Mouse (Mus musculus) gastrocnemius, postnatal 4 days (tissue): Measurements from ENCODE around the gene Smoc2. TPM values are rescaled to one million over a fixed set of nuclear protein-coding genes. Genes with fewer than 3 reads are reported as not detected.

Source experiments
- DNase-seq, 2 experiments: peaks; one replicate each; pipeline ENCODE4 v3.0.0; 2021 to 2022; ENCODE audit warnings: low spot score in 2 of 2, mixed read lengths in 2 of 2
- total RNA-seq, 2 experiments: library from RNA; stranded (reverse); gene quantifications; 2 replicates each; pipeline ENCODE4 v1.2.3; 2021

Smoc2 gene
- total RNA-seq, 2 experiments from 2014 or later, result 110 to 127 TPM

DNA sequence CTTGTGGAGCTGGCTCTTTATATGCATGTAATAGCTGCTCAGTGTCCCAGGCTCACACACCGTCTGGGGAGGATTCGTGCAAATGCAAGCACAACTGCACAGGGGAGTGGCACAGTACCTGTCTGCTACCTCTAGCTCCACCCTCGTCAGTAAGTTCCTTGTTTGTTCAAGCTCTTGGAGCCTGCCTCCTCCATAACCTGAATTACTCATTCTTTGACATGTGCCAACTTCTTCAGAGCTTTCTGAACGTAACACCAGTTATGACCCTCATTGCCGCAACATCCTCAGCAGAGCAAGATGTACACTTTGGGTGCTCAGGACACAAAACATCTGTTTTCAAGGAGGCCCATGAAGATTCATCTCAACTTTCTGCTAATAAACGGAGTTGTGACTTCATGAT, 5.9 kb upstream of the Smoc2 start:
- no peak for DNase-seq

DNA sequence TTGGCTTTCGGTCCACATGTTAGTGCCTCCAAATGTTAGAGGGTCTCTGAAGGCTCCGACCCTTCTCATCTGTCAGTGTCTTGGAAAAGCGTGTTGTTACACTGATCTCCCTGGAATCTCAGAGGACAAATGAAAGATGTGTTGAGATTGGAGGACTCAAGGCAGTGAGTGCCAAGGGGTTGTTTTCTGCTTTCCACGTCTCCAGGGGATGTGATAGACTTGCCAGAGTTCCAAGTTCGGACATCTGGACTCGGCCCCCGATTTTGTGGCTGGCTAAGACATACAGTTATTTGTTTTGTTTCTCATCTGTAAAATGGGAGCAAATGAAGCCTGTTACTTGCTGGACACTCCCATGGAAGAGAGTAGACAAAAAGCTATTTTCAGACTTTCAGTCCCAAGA, 2.0 kb upstream of the Smoc2 start:
- DNase-seq, result no peak

DNA sequence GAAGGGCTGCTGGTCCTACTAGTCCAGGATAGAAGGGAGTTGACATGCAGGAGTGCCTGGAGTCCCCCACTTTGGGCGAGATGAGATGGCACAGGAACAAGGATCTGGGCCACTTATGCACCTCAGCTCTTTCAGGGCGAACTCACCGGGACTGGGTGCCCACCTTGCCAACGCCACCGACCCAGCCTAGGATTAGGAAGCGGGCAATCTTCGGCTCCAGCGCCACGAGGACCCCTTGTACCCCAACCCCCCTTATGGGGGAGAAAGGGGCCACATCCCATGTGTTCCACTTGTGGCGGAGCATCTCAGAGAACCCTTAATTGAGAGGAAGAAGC, 627 bp downstream of the Smoc2 start:
- DNase-seq, result no peak

DNA sequence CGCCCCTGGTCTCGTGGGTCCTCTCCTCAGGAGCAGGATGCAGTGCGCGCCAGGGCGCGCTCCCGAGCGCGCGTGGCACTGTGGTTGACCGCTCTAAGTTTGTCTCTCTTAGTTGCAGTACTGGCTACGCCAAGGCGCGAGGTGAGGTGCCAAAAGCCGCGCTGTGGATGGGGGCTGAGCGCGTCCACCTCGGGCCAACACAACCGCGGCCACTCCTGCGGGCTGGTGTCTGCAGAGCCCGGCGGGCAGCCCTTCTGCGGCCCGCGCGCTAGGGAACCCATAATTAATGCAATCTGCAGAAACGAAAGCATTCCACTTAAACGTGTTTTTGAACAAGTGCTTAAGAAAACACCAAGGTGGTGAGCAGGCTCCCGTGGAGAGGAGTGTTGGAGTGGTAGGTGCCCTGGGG, 1.1 kb downstream of the Smoc2 start:
- peak in 1 of 2 experiments; percentile 51 for DNase-seq

DNA sequence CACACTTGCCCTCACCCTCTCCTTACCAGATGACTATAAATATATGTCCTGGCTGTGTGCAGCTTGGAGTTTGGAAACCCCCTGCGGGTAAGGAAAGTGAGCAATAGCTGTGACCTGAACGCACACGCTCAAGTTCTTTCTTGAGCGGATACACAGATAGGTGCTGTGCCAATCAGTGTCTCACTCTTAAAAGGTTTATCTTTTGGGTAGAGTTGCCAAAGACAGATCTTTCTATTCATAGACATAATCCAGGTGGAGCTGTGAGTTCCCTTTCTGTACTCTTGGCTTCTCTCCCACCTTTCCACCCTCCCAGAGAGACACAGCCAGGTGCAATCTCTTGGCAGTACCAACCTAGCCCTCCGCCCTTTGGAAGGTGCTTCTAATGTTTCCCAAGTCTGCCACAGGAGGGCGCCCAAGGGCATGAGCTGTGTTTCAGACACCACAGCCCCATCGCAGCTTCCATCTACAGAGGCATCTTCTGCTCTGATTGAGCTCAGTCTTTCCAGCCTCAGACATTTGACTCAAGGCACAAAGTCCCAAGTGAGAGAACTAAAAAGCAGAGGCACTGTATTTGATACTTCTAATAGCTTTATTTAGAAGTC, 8.8 kb downstream of the Smoc2 start:
- DNase-seq, result peak; percentile 74 to 81

DNA sequence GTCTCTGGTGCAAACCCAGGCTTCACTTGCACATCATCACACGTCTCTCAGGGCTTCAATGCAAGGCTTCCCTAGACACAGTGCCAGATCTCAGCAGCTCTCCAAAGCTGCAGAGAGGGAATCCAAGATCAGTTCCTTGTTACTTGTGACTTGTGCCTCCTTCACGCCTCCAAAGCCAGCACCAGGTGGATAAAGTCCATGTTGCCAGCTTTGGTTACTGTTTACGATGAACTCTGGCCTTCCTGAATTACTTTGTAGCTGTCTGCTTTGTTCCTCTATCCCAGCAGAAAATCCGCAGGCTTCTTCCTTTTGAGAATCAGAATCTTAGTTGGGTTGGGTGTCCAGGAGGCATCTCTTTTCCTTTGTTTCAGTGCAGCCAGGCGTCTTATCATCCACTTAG, 14.3 kb downstream of the Smoc2 start:
- no peak for DNase-seq

DNA sequence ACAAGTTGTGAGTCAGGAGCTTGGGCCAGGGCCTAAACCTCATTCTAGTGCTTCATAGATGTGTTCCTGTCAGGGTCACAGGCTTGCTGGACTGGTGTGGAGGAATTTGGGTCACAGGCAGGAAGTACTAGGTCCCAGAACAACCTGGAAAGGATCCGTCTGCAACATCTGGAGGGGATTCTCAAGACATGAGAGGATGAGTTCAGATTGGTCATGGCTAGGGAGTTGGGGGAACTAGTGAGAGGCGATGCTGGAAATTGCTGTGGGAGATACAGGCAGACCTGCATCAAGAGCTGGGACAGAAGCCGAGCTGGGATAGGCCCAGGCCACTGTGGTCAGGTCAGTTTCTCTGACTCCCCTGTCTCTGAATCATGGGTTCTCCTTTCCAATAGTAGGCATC, 15.8 kb downstream of the Smoc2 start:
- no peak for DNase-seq

DNA sequence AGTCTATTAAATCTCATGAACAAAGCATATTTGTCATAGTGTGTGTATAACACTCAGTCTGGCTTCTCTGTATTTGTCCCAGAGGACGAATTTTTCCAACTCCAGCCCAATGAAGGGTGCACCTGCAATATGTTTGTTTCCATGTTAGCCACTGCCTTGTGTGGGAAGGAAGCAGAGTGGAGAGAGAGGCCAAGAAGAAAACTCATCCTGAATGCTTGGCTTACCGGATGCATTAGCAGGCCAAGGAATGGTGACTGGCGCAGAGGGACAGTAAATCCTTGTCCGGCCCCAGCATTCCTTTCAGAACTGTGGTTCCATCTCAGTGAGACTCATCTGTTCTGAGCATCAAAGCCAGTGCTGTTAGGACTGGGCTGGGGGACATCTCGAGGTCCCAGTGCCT, 21.1 kb downstream of the Smoc2 start:
- peak in 1 of 2 experiments; percentile 28 for DNase-seq

DNA sequence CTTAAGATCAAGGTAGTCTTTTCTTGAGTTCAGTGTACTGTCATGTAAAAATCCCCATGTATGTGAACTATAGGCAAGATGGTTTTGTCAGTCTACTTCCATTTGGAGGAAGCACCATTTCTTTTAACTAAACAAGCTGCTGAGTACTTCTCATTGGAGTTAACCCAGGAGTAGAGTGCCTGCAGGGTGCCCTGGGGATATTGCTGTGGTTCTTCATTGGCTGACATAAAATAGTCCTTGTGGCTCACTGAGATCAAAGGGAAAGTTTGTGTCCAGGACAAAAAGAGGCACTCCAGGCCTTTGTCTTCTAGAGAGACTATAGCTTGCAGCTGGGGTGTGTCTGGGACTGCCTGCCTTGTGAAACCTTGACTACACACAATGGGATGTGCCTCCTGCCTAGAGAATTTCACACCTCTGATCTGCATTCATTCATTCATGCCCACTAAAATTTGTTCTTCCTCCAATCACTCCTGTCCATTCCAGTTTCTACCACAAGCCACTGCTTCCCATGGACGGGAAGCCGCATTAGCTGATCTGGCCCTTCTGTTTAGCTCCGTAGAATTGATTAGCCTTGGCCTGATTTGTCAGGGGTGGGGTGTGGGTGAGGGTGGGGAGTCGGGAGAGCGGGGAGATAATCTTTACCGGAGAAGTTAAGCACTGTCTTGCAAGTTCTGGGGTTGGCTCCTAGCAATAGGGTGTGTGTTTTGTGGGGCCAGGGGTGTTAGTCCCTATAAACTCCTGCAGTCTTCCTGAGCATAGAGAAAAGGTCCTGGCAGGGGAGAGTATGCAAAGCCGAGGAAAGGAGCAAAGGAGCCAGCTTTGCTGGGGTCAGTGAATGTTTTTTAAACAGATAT, 22.4 kb downstream of the Smoc2 start:
- no peak for DNase-seq

DNA sequence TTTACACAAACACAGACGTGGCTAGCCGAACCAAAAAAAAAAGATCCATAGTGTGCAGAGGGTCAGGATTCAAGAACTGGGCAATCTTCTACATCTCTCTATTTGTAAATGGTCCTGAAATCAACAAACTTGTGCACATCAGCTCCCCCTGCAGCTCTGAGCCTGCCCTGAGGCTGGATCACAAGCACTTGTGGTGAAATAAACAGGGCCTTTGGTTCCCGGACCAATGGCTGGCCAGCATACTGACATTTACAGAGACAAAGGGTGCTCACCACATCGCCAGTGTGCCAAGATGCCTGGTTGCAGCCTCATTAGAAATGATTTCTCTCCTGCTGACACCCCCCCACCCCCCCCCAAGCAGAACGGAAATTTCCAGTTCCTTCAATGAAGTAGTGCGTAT, 23.1 kb downstream of the Smoc2 start:
- no peak for DNase-seq

DNA sequence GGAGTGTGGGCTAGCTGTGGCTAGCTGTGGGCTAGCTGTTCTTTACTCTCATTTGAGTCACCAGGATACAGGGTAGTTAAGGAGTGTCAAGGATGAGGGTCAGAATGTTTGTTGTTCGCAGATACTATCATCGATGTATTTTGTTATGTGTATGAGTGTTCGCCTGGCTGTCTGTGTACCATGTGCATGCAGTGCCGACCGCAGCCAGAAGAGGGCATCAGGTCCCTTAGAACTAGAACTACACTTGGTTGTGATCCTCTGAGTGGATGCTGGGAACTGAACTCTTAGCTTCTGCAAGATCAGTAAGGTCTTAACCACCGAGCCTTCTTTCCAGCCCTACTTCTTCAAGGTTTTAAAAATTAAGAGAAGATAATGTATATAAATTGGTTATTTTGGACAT, 24.4 kb downstream of the Smoc2 start:
- DNase-seq, result no peak

DNA sequence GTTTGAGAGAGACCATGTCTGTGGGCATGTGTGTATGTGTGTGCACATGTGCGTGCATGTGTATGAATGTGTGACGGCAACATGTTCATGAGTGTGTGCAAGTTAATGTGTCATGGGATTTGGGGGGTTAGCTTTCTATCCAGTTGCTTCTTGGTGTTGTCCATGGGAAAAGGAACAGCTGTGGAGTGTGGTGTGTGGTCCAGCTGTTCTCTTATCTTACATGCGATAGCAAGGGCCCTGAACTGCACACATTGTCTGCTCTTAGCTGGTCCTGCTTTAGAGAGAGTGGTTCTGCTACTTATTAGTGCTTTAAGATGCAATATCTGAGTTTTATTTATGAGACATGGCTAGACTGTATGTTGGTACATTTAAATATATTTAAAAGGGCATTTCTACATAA, 30.6 kb downstream of the Smoc2 start:
- DNase-seq, result no peak

DNA sequence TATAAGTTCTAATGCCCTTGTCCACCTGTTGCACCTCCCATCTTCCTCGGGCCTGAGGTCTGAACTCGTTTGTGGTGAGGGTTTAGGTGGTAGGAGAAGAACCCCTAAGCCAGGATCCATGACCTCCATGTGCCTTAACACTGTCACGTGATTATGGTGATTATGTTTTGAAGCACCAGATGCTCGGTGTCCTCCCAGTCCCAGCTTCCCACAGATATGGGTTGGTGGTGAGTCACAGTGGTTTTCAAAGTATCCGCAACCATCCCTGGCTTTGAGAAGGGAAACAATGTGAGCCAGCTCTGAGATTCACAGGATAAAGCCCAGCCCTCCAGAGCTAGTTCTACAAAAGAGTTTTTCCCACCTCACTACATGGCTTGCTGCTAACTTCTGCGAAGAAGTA, 33.1 kb downstream of the Smoc2 start:
- no peak for DNase-seq

DNA sequence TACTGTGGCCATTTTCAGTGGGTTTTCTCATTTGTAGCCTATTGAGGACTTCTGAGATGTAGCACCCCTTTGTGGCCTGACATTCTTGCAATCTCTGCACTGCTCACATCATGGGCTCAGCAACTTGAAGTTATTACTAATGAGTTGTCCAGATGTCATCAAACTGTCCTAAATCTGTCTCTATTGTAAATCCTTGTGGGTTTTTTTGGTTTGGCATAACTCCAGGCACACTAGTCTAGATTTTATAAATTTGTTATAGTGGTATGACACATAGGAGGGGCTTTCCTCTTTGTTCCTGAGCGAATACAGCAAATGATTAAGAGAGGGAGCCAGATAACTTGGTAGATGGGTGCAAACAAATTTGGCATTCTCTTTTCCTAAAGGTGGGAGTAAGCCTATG, 35.0 kb downstream of the Smoc2 start:
- no peak for DNase-seq

DNA sequence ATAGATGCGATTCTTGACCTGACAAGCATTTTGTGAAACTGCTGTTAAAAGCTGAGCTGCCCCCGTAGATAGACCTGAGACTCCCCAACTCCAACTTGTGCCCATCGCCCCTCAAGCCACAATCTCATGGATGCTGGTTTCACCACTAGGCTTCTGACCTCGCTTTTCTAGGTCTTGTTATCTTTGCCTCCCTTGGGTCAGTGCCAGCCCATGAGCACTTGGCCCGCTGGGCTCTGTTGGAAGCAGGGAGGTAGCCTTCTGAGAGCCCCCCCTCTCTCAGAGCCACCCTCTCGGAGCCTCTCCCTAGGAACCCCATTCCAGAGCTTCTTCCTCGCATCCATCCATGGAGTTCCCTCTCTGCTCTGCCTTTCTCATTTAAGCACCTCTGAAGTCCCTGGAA, 37.2 kb downstream of the Smoc2 start:
- DNase-seq, result no peak

DNA sequence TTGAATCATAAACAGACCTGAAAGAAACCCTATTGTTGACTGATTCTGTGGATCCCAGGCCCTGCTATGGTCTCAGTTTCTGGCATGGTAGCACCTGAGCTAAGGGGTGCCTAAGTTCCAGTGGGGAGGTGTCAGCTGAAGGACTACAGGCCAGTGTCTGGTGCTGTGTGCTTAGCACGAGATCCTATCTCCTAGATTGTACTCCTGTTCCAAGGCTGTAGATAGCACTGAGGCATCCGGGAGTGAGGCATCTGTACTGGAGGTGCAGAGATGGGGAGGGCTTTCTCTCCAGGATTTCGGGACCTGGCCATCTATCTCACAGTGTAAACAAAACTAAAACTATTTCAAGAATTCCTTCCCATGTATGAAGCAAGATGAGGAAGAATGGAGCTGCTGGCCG, 38.1 kb downstream of the Smoc2 start:
- DNase-seq, result no peak

DNA sequence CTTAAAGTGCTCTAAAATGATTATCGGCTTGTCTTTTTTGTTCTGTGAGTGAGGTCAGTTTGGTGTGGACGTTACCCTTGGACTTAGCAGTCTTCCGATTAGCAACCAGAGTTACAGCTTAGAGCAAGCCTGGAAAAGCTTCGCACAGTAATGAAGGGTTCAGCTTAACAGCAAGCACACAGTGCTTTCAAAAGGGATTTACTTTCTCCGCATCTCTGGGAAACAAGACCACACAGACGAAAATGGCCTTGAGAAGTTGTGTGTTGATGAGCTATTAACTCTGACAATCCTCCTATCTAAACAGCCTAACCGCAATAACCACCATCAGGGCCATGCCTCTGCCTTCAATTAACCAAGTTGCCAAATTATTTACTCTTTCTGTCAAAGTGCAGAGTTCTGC, 46.9 kb downstream of the Smoc2 start:
- no peak for DNase-seq

DNA sequence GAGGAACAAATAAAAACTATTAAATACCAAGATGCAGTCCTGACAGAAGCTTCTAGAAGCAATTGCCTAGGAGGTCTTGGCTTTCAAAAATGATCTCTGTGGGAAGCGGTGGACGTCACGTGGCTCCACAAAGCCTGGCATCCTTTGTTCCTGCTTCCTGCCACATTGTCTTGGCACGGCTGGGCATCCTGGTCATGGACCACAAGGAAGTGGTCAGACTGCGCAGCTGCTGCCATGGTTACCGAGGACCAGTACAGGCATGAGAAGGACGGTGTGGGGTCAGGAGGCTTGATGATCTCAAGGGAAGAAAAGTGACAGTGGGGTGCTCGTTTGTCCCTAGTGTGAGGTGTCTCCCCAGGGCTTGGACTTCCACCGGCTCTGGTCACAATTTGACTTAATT, 48.7 kb downstream of the Smoc2 start:
- no peak for DNase-seq

DNA sequence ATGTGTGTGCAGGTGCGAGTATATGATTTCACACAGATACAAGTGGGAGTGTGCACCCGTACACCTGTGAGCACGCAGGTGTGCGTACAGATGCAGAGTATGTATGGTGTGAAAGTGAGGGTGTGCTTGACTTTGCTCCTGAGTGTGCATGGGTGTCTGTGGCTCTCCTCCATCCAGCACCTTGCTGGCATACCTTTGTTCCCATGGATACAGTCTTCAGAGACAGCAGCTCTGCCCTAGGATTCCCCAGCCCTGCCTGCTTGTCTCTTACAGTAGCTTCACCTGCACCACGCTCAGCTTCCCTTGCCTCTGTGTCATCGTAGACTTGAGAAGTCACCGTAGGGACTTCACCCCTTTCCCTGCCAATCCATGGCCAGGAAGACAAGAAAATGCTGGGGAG, 51.2 kb downstream of the Smoc2 start:
- no peak for DNase-seq

DNA sequence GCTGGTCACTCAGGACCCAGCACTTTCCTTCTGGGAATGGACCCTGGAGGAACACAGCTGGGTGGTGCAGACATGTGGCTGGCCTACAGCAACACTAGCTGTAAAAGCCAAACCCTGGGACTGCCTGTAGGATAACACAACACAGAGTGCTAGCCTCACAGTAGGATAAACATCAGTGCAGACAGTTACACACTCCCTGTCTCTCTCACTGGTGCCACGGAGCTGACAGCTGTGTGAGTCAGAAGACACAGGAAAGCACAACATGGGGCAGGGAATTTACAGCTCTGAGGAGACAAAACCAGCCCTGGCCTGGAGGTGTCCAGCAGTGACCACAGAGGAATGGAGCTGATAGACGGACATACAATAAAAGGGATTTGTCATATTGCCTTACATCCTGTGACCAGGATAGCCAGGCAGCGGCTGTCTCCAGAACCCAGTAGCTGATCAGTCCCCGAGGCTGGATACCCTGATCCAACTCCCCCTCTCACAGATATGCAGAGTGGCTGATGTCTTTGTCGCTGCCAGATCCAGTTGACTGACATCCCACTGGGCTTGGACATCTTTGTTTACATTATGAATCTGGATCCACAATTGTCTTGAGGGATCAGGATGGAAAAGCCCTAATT, 60.7 kb downstream of the Smoc2 start:
- no peak for DNase-seq

DNA sequence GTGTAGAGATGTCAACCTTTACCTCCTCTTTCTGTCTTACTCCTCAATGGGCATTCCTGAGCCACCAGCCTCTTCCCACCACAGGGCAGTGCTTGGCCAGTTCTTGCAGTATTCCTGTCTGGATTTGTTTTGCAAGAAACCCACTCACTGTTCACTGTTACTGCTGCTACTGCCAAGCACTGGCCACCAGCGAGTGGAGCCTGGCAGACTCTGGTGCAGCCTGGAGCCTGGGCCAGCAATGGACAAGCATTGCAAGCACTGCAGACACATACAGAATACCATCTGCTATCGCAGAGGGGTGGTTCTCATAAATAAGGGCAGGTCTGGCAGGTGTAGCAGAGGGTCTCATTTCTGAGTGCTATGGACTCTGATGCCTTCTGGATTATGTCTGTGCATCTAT, 61.4 kb downstream of the Smoc2 start:
- no peak for DNase-seq

DNA sequence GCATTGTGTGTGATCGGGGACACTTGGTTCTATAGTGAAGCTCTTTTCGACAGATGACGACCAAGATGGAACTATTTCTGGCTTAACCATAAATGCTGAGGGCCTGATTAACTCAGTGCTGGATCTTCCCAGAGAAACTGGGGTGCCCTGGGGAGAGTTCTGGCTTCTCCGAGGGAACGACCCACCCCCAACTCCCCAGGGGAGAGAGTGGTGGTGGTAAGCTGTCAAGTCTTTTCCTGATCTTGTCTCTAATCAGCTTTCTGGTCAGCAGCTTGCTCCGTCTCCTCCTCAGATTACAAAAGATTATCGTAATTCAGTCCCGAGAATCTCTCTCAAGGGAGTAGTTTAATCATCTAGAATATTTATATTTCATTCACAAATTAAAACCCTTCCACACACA, 63.2 kb downstream of the Smoc2 start:
- no peak for DNase-seq

DNA sequence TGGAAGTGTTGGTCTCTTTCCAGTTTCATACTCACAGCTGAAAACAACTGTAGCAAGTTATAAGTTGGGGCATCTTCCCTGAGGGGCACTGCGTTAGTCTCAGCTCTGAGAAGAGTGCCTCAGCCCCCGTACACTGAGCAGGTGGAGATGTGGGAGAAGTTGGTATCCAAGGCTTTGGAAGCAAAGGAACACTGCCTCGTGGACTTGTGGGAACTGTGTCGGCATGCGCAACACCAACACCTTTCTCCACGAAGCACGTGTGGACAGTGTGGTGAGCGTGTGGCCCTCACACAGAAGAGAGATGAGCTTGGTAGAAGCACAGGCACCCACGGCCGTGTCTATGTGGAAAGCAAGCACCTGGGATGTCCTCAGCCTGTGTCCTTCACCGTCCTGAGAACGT, 64.1 kb downstream of the Smoc2 start:
- DNase-seq, result no peak
